Mouse (Mus musculus) kidney, adult 9 months (tissue): ENCODE data around the gene C2cd6.

ENCODE experiments used
- DNase-seq: peaks from one replicate; pipeline ENCODE4 v3.0.0; 2022

The C2cd6 gene

GRCm38 (mm10) chr1:59094705-59095104 lies at the start of gene C2cd6:
TSS of gene C2cd6 (minus strand) at chr1:59094900.
- no peak for DNase-seq

- peak; percentile 84 for DNase-seq
Measured at GRCm38 (mm10) chr1:59142809-59143208, 48.1 kb upstream of the C2cd6 start.

GRCm38 (mm10) chr1:59134419-59134818 lies 39.7 kb upstream of the C2cd6 start:
- no peak for DNase-seq

GRCm38 (mm10) chr1:59128879-59129278 lies 34.2 kb upstream of the C2cd6 start:
- DNase-seq, result no peak

GRCm38 (mm10) chr1:59125558-59125957 lies 30.9 kb upstream of the C2cd6 start:
- no peak for DNase-seq

- peak; percentile 89 for DNase-seq
Measured at GRCm38 (mm10) chr1:59119720-59120457, 25.2 kb upstream of the C2cd6 start, which contains the start of gene Tmem237. TSS of gene Tmem237 (minus strand) at chr1:59120408.

GRCm38 (mm10) chr1:59110524-59110923 lies 15.8 kb upstream of the C2cd6 start:
- peak; percentile 75 for DNase-seq

GRCm38 (mm10) chr1:59102071-59102470 lies 7.4 kb upstream of the C2cd6 start:
- DNase-seq, result peak; percentile 78

- DNase-seq, result no peak
Measured at GRCm38 (mm10) chr1:59101020-59101419, 6.3 kb upstream of the C2cd6 start.

GRCm38 (mm10) chr1:59070867-59071266 lies 23.8 kb downstream of the C2cd6 start:
- DNase-seq, result peak; percentile 54

GRCm38 (mm10) chr1:59067976-59068375 lies 26.7 kb downstream of the C2cd6 start:
- peak; percentile 70 for DNase-seq

- DNase-seq, result no peak
Measured at GRCm38 (mm10) chr1:59063697-59064096, 31.0 kb downstream of the C2cd6 start.

GRCm38 (mm10) chr1:59056955-59057354 lies 37.7 kb downstream of the C2cd6 start:
- DNase-seq, result peak; percentile 77

GRCm38 (mm10) chr1:59051306-59051705 lies 43.4 kb downstream of the C2cd6 start:
- no peak for DNase-seq

GRCm38 (mm10) chr1:59037723-59038122 lies 57.0 kb downstream of the C2cd6 start:
- no peak for DNase-seq

GRCm38 (mm10) chr1:59021556-59021955 lies 73.1 kb downstream of the C2cd6 start:
- DNase-seq, result peak; percentile 75

GRCm38 (mm10) chr1:59009250-59009649 lies 85.5 kb downstream of the C2cd6 start:
- DNase-seq, result peak; percentile 56
